Mouse (Mus musculus): ENCODE results near the gene Dhh. TPM values are rescaled to one million over a fixed set of nuclear protein-coding genes. Genes with fewer than 3 reads are reported as not detected.

The Dhh gene
- polyA plus RNA-seq, 1 experiment from 2014 or later, result 0.57 TPM

Other genes with a start within 250 kb of the Dhh start
- 17.7 and 24.9 TPM in 2 replicates for gene Ddx23, start 235.6 kb downstream of the Dhh start, polyA plus RNA-seq (2014; fragmentation: Nextera tagmentation; extraction: Ambion mirVana)
- gene Rnd1, start 221.1 kb downstream of the Dhh start, polyA plus RNA-seq (2014; fragmentation: Nextera tagmentation; extraction: Ambion mirVana), result 7.4 and 9.2 TPM in 2 replicates
- gene Ccdc65, start 190.3 kb downstream of the Dhh start, polyA plus RNA-seq (2014; fragmentation: Nextera tagmentation; extraction: Ambion mirVana), result 5.7 and 6.3 TPM in 2 replicates
- 1.7 and 3.8 TPM in 2 replicates for gene Fkbp11, start 170.3 kb downstream of the Dhh start, polyA plus RNA-seq (2014; fragmentation: Nextera tagmentation; extraction: Ambion mirVana)
- 57.5 and 63.3 TPM in 2 replicates for gene Arf3, start 135.3 kb downstream of the Dhh start, polyA plus RNA-seq (2014; fragmentation: Nextera tagmentation; extraction: Ambion mirVana)
- not detected in 2 replicates for gene Wnt10b, start 120.4 kb downstream of the Dhh start, polyA plus RNA-seq (2014; fragmentation: Nextera tagmentation; extraction: Ambion mirVana)
- 1.3 and 4.1 TPM in 2 replicates for gene Wnt1, start 108.7 kb downstream of the Dhh start, polyA plus RNA-seq (2014; fragmentation: Nextera tagmentation; extraction: Ambion mirVana)
- 0.57 and 0.66 TPM in 2 replicates for gene Ddn, start 89.0 kb downstream of the Dhh start, polyA plus RNA-seq (2014; fragmentation: Nextera tagmentation; extraction: Ambion mirVana)
- 56.5 and 72.8 TPM in 2 replicates for gene Prkag1, start 67.0 kb downstream of the Dhh start, polyA plus RNA-seq (2014; fragmentation: Nextera tagmentation; extraction: Ambion mirVana)
- 13.6 and 16.0 TPM in 2 replicates for gene Kmt2d, start 27.3 kb downstream of the Dhh start, polyA plus RNA-seq (2014; fragmentation: Nextera tagmentation; extraction: Ambion mirVana)
- 23.7 and 31.9 TPM in 2 replicates for gene Rhebl1, start 4.0 kb downstream of the Dhh start, polyA plus RNA-seq (2014; fragmentation: Nextera tagmentation; extraction: Ambion mirVana)
- gene Lmbr1l, start 19.7 kb upstream of the Dhh start, polyA plus RNA-seq (2014; fragmentation: Nextera tagmentation; extraction: Ambion mirVana), result 11.2 and 19.4 TPM in 2 replicates
- 1,095 and 1,120 TPM in 2 replicates for gene Tuba1b, start 36.0 kb upstream of the Dhh start, polyA plus RNA-seq (2014; fragmentation: Nextera tagmentation; extraction: Ambion mirVana)
- gene Gm49450, start 55.0 kb upstream of the Dhh start, polyA plus RNA-seq (2014; fragmentation: Nextera tagmentation; extraction: Ambion mirVana), result not detected in 2 replicates
- gene Tuba1a, start 55.2 kb upstream of the Dhh start, polyA plus RNA-seq (2014; fragmentation: Nextera tagmentation; extraction: Ambion mirVana), result 17,220 and 18,751 TPM in 2 replicates
- gene Tuba1c, start 131.4 kb upstream of the Dhh start, polyA plus RNA-seq (2014; fragmentation: Nextera tagmentation; extraction: Ambion mirVana), result 13.5 and 24.8 TPM in 2 replicates
- 11.7 and 15.5 TPM in 2 replicates for gene Prph, start 156.6 kb upstream of the Dhh start, polyA plus RNA-seq (2014; fragmentation: Nextera tagmentation; extraction: Ambion mirVana)
- 3.9 and 4.9 TPM in 2 replicates for gene Troap, start 176.0 kb upstream of the Dhh start, polyA plus RNA-seq (2014; fragmentation: Nextera tagmentation; extraction: Ambion mirVana)
- gene C1ql4, start 189.3 kb upstream of the Dhh start, polyA plus RNA-seq (2014; fragmentation: Nextera tagmentation; extraction: Ambion mirVana), result 13.2 and 13.7 TPM in 2 replicates
- 0.71 and 1.6 TPM in 2 replicates for gene Dnajc22, start 194.6 kb upstream of the Dhh start, polyA plus RNA-seq (2014; fragmentation: Nextera tagmentation; extraction: Ambion mirVana)
- 36.2 and 41.6 TPM in 2 replicates for gene Spats2, start 227.4 kb upstream of the Dhh start, polyA plus RNA-seq (2014; fragmentation: Nextera tagmentation; extraction: Ambion mirVana)

All from midbrain, embryonic 14.5 days (tissue).